Mouse (Mus musculus): ENCODE data around the gene Mgat4e. TPM values are rescaled to one million over a fixed set of nuclear protein-coding genes. Genes with fewer than 3 reads are reported as not detected.
A peak's percentile ranks its signal among the peaks of the same experiment; 100 is the strongest.
"Not testable (repeated sequence)": the region's sequence is repeated elsewhere in the genome, so short reads cannot be mapped to it uniquely, and the experiment has no call there.

Gene Mgat4e
- total RNA-seq, 2 experiments from 2014 or later, result not detected

GRCm38 (mm10) chr1:134558511-134558910 is 9.0 kb upstream of the Mgat4e start:
- DNase-seq, result no peak
- intact Hi-C loops (cut with DNase I; ENCODE audit: low total_unique reads), result no loop called here

GRCm38 (mm10) chr1:134556671-134557218 is 7.3 kb upstream of the Mgat4e start:
- intact Hi-C loops (cut with DNase I; ENCODE audit: low total_unique reads), result no loop called here
- peak; percentile 98 for DNase-seq

DNA sequence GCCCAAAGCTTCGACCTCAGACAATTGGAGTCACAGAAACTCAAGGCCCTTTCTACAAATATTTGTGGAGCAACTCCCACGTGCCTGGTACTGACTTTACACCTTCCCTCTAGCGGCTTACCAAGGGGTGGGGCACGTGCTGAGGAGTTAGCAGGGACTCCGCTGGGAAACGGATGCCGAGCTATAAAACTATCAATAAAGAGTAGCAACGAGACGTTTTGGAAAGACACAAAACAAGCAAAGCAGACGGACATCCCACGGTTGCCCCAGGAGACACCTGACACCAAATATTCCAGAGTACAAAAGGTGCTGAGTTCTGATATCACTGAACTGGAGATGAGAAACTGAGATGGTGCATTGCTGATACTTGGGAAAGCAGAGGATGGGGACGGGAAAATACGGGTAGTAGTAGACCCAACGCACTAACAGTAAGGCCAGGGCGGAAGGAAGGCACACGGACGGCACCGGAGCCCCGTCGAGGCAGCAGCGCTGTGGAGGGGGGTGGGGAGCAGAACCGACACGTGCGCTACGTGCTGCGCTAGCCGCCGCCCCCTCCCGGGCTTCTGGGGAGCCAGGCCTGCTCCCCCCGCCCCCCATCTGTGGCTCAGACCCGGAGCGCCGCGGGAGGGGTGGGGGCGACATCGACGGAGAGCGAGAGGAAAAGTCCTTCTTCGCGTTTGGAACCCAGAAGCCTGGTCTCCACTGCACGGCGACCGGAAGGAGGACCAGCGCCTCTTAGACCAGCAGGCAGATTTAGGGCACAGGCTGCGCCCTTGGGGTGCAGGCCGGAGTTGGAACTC is 6.6 kb upstream of the Mgat4e start:
- intact Hi-C loops (cut with DNase I; ENCODE audit: low total_unique reads), result no loop called here

GRCm38 (mm10) chr1:134555240-134555870 is 5.9 kb upstream of the Mgat4e start:
- intact Hi-C loops (cut with DNase I; ENCODE audit: low total_unique reads), result no loop called here
- no peak for DNase-seq

More for the DNA sequence above, 6.6 kb upstream of the Mgat4e start:
- DNase-seq, result peak; percentile 67

GRCm38 (mm10) chr1:134552396-134552795 is 2.9 kb upstream of the Mgat4e start:
- intact Hi-C loops (cut with DNase I; ENCODE audit: low total_unique reads), result no loop called here
- no peak for DNase-seq

DNA sequence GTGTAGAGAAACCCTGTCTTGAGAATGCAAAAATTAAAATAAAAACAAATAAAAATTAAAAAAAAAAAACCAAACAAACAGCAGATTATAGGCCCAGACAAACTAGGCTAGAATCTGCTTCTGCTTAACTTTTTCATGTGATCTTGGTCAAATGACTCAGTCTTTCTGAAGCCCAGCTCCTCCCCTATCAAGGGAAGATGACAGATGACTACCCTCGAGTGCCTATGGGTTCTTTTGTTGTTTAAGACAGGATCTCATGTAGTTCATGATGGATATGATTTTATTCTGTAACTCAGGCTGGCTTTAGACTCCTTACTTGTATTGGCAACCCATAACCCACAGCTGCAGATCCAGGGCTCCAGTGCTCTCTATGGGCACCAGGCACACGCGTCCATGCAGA is 2.4 kb upstream of the Mgat4e start:
- intact Hi-C loops (cut with DNase I; ENCODE audit: low total_unique reads), result no loop called here

GRCm38 (mm10) chr1:134548231-134548630 is 1.3 kb downstream of the Mgat4e start:
- DNase-seq, result no peak
- intact Hi-C loops (cut with DNase I; ENCODE audit: low total_unique reads), result no loop called here

More for the DNA sequence above, 2.4 kb upstream of the Mgat4e start:
- no peak for DNase-seq

GRCm38 (mm10) chr1:134540610-134541009 is 8.9 kb downstream of the Mgat4e start:
- intact Hi-C loops (cut with DNase I; ENCODE audit: low total_unique reads), result no loop called here
- DNase-seq, result no peak

DNA sequence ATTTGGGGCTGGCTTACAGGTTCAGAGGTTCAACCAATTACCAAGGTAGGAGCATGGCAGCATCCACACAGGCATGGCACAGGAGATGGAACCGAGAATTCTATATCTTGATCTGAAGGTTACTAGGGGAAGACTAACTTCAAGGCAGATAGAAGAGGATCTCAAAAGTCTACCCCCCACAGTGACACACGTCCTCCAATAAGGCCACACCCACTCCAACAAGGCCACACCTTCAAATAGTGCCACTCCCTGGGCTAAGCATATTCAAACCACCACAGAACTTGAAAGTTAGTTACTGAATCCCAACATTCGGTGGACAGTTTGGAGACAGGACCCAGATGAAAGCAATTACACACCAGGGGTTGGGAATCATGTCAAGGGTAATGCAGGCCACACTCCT is 14.0 kb downstream of the Mgat4e start:
- intact Hi-C loops (cut with DNase I; ENCODE audit: low total_unique reads), result no loop called here
- DNase-seq, result no peak

GRCm38 (mm10) chr1:134535054-134535453 is 14.4 kb downstream of the Mgat4e start:
- intact Hi-C loops (cut with DNase I; ENCODE audit: low total_unique reads), result no loop called here
- no peak for DNase-seq

GRCm38 (mm10) chr1:134533710-134534109 is 15.8 kb downstream of the Mgat4e start:
- intact Hi-C loops (cut with DNase I; ENCODE audit: low total_unique reads); DNase-seq: not testable (repeated sequence)

- intact Hi-C loops (cut with DNase I; ENCODE audit: low total_unique reads), result no loop called here
- no peak for DNase-seq
Measured at GRCm38 (mm10) chr1:134530618-134531017, 18.9 kb downstream of the Mgat4e start.

GRCm38 (mm10) chr1:134526752-134527151 is 22.7 kb downstream of the Mgat4e start:
- no peak for DNase-seq
- intact Hi-C loops (cut with DNase I; ENCODE audit: low total_unique reads), result loop anchor here (5.0 kb wide), 1 partner anchor 71 kb away; no protein-coding TSS in a partner anchor

- no peak for DNase-seq
- intact Hi-C loops (cut with DNase I; ENCODE audit: low total_unique reads), result loop anchor here (5.0 kb wide), 1 partner anchor 72 kb away; no protein-coding TSS in a partner anchor
Measured at GRCm38 (mm10) chr1:134525015-134525414, 24.5 kb downstream of the Mgat4e start.

GRCm38 (mm10) chr1:134524424-134524823 is 25.1 kb downstream of the Mgat4e start:
- intact Hi-C loops (cut with DNase I; ENCODE audit: low total_unique reads), result no loop called here

DNA sequence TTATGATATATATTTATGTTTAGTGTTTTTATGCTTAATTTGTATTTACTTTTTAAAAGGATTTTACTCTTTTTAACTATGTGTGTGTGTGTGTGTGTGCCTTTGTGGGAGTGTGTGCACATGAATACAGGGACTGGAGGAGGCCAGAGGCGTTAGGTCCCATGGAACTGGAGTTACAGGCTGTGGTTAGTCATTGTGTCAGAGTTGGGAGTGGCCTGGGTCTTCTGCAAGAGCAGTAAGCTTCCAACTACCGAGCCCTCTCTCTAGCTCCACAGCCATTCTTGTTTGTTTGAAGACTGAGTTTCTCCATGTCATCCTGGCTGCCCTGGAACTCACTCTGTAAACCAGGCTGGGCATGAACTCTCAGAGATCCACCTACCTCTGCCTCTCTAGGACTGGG is 27.2 kb downstream of the Mgat4e start:
- intact Hi-C loops (cut with DNase I; ENCODE audit: low total_unique reads), result no loop called here
- DNase-seq, result no peak

More at GRCm38 (mm10) chr1:134524424-134524823, 25.1 kb downstream of the Mgat4e start:
- no peak for DNase-seq

- intact Hi-C loops (cut with DNase I; ENCODE audit: low total_unique reads), result no loop called here
- DNase-seq, result no peak
Measured at GRCm38 (mm10) chr1:134521163-134521562, 28.3 kb downstream of the Mgat4e start.

GRCm38 (mm10) chr1:134520001-134520721 is 29.3 kb downstream of the Mgat4e start:
- no peak for DNase-seq
- intact Hi-C loops (cut with DNase I; ENCODE audit: low total_unique reads), result no loop called here

DNA sequence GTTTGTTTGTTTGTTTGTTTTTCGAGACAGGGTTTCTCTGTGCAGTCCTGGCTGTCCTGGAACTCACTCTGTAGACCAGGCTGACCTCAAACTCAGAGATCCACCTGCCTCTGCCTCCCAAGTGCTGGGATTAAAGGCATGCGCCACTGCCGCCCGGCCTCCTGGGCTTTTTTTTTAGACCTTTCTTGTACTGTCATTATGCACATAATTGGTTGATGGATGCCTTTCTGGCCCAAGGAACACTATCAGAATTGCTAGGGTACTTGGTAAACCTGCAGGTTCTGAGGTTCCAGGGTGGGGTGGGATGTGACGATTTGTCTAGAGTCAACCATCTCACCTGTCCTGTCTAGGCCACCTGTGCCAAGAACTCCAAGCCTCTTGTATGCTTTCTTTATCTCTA is 30.3 kb downstream of the Mgat4e start:
- DNase-seq; intact Hi-C loops (cut with DNase I; ENCODE audit: low total_unique reads): not testable (repeated sequence)

- DNase-seq, result peak; percentile 84
- intact Hi-C loops (cut with DNase I; ENCODE audit: low total_unique reads), result no loop called here
Measured at GRCm38 (mm10) chr1:134518677-134519076, 30.8 kb downstream of the Mgat4e start.
